Mouse (Mus musculus): Measurements from ENCODE around the gene N4bp1. TPM values are rescaled to one million over a fixed set of nuclear protein-coding genes. Genes with fewer than 3 reads are reported as not detected.

The N4bp1 gene
- polyA plus RNA-seq, 1 experiment = 7.6 TPM

DNA sequence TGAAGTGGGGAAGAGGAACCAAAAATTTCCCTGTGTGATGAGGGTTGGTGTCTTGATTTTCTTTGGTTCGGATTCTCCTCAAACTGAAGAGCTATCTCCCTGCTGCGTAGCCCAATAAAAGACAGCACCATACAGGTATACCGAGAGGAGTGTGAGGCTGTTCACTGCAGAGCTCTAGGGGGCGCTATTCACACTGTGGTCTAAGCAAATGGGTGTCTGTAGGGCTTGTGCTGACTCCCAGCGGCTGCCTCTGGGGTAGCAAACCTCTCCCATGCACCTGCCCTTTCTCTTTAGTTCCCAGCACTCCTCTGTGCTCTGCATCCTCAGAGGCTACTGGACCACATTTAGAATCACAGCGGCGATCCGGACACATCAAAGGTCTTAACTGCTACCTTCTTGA, 41.2 kb upstream of the N4bp1 start:
- Histone ChIP-seq H3K79me2 (ENCODE audit: control insufficient read depth, insufficient read depth) (no peaks in the 10 kb centered on the region), H3K4me2 (ENCODE audit: low read depth) (no peak overlapping the region), H3ac (ENCODE audit: control insufficient read depth, insufficient read length) (no peak overlapping the region), H3K36me3 (ENCODE audit: control insufficient read depth, insufficient read depth) (no peaks in the 10 kb centered on the region), H3K27me3 (ENCODE audit: control insufficient read depth, insufficient read depth, insufficient read length) (no peaks in the 10 kb centered on the region), H3K4me3 (no peak overlapping the region)
- TF ChIP-seq SRF (IDR thresholded peaks at IDR 0.05; ENCODE audit: control insufficient read depth, insufficient read length, low read depth) (no peak), MYOD1 (IDR thresholded peaks at IDR 0.05; ENCODE audit: control insufficient read depth in 1 of 3, insufficient read length in 2 of 3, low read depth in 2 of 3) (no peak), POLR2AphosphoS2 (IDR thresholded peaks at IDR 0.05; ENCODE audit: insufficient read length, low read depth) (no peak), POLR2A (IDR thresholded peaks at IDR 0.05; ENCODE audit: insufficient read length, low read depth) (no peak), USF1 (IDR thresholded peaks at IDR 0.05; ENCODE audit: low read depth) (no peak), REST (IDR thresholded peaks at IDR 0.05; ENCODE audit: insufficient read depth, insufficient read length) (no peak), CEBPB (IDR thresholded peaks at IDR 0.05; ENCODE audit: insufficient read depth, poor library complexity, severe bottlenecking) (no peak), MYOG (IDR thresholded peaks at IDR 0.05; ENCODE audit: control insufficient read depth in 1 of 3, insufficient read depth in 1 of 3, insufficient read length in 2 of 3, low read depth in 2 of 3) (no peak), E2F4 (IDR thresholded peaks at IDR 0.05; ENCODE audit: insufficient read depth) (no peak), TCF12 (IDR thresholded peaks at IDR 0.05; ENCODE audit: insufficient read depth, poor library complexity, severe bottlenecking) (no peak), TCF3 (IDR thresholded peaks at IDR 0.05; ENCODE audit: insufficient read length, low read depth) (no peak), MAX (IDR thresholded peaks at IDR 0.05; ENCODE audit: low read depth) (no peak)

DNA sequence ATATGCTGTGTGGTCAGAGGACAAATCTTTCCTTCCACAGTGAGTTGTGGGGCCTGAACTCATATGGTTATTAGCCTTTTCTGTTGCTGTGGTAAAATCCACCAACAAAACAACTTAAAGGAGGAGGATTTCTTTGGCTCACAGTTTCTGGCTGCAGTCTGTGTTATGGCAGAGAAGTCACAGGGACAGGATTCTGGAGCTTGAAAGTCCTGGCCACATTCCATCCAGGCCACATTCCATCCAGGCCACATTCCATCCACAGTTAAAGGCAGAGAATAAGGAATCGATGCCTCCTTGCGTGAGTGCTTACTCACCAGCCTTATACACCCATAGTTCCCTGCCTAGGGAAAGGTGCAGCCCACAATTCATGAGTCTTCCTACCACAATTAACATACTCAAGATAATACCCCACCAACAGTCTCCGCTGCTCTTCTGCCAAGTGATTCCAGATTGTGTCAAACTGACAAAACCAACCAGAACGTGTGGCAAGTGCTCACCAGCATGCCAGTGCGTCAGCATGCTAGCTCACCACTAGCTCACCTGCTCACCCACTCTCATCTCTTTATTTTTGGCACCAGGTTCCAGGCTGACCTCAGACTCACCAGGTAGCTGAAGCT, 38.3 kb upstream of the N4bp1 start:
- no peak overlapping the region for H3K4me3 ChIP-seq
- TF ChIP-seq MYOD1 (IDR thresholded peaks at IDR 0.05; ENCODE audit: control insufficient read depth in 1 of 3, insufficient read length in 2 of 3, low read depth in 2 of 3) (no peak), POLR2A (IDR thresholded peaks at IDR 0.05; ENCODE audit: insufficient read length, low read depth) (no peak), CEBPB (IDR thresholded peaks at IDR 0.05; ENCODE audit: insufficient read depth, poor library complexity, severe bottlenecking) (no peak), TCF12 (IDR thresholded peaks at IDR 0.05; ENCODE audit: insufficient read depth, poor library complexity, severe bottlenecking) (no peak)

DNA sequence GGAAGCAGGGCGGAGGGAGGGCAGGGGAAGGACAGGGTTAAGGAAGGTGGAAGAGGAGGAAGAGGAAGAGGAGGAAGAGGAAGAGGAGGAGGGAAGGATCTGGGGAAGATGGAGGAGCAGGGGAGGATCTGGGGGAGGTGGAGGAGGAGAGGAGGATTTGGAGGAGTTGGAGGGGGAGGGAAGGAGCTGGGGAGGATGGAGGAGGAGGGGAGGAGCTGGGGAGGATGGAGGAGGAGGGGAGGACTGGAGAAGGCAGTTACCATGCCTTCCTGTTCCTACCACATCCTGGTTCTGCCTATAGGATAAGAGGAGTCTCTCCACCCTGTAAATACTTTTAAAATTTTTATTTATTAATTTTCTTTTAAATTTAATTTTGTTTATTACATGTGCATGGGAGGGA, 37.6 kb upstream of the N4bp1 start:
- Histone ChIP-seq H3K4me3 (no peak overlapping the region), H3K27me3 (ENCODE audit: control insufficient read depth, insufficient read depth, insufficient read length) (peaks cover 10% of the 10 kb centered on the region), H3K79me2 (ENCODE audit: control insufficient read depth, insufficient read depth) (no peaks in the 10 kb centered on the region), H3ac (ENCODE audit: control insufficient read depth, insufficient read length) (no peak overlapping the region), H3K4me2 (ENCODE audit: low read depth) (no peak overlapping the region), H3K36me3 (ENCODE audit: control insufficient read depth, insufficient read depth) (no peaks in the 10 kb centered on the region)
- TF ChIP-seq POLR2AphosphoS2 (IDR thresholded peaks at IDR 0.05; ENCODE audit: insufficient read length, low read depth) = no peak
- no peak for TF ChIP-seq REST (IDR thresholded peaks at IDR 0.05; ENCODE audit: insufficient read depth, insufficient read length)
- no peak for TF ChIP-seq MAX (IDR thresholded peaks at IDR 0.05; ENCODE audit: low read depth)
- TF ChIP-seq MYOD1 (IDR thresholded peaks at IDR 0.05; ENCODE audit: control insufficient read depth in 1 of 3, insufficient read length in 2 of 3, low read depth in 2 of 3) = no peak
- TF ChIP-seq TCF12 (IDR thresholded peaks at IDR 0.05; ENCODE audit: insufficient read depth, poor library complexity, severe bottlenecking) = no peak
- no peak for TF ChIP-seq CEBPB (IDR thresholded peaks at IDR 0.05; ENCODE audit: insufficient read depth, poor library complexity, severe bottlenecking)
- no peak for TF ChIP-seq TCF3 (IDR thresholded peaks at IDR 0.05; ENCODE audit: insufficient read length, low read depth)
- no peak for TF ChIP-seq SRF (IDR thresholded peaks at IDR 0.05; ENCODE audit: control insufficient read depth, insufficient read length, low read depth)
- TF ChIP-seq USF1 (IDR thresholded peaks at IDR 0.05; ENCODE audit: low read depth) = no peak
- TF ChIP-seq E2F4 (IDR thresholded peaks at IDR 0.05; ENCODE audit: insufficient read depth) = no peak
- TF ChIP-seq POLR2A (IDR thresholded peaks at IDR 0.05; ENCODE audit: insufficient read length, low read depth) = no peak
- TF ChIP-seq MYOG (IDR thresholded peaks at IDR 0.05; ENCODE audit: control insufficient read depth in 1 of 3, insufficient read depth in 1 of 3, insufficient read length in 2 of 3, low read depth in 2 of 3) = no peak

More for the DNA sequence above, 38.3 kb upstream of the N4bp1 start:
- Histone ChIP-seq H3K27me3 (ENCODE audit: control insufficient read depth, insufficient read depth, insufficient read length) (peaks cover 10% of the 10 kb centered on the region), H3ac (ENCODE audit: control insufficient read depth, insufficient read length) (no peak overlapping the region), H3K4me2 (ENCODE audit: low read depth) (no peak overlapping the region), H3K36me3 (ENCODE audit: control insufficient read depth, insufficient read depth) (no peaks in the 10 kb centered on the region), H3K79me2 (ENCODE audit: control insufficient read depth, insufficient read depth) (no peaks in the 10 kb centered on the region)

DNA sequence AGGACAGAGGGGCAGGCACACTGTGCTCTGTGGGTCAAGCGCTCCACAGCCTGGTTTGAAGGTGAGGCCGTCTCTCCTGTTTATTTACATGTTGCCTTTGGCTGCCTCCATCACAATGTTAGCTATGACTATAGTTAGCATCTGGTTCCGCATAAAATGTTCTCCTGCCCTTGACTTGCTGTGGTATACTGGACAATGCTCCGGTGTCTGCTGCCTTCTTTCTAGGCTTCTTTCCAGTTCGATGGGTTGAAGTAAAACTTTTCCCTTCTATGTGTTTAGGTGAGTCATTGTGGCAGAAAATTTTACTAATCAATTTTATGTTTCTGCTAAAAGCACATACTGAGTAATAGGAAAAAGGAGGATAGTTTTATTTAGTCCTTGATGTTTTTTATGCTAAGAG, 37.1 kb upstream of the N4bp1 start:
- no peaks in the 10 kb centered on the region for H3K79me2 ChIP-seq (ENCODE audit: control insufficient read depth, insufficient read depth)
- no peak overlapping the region for H3K4me2 ChIP-seq (ENCODE audit: low read depth)
- no peak overlapping the region for H3ac ChIP-seq (ENCODE audit: control insufficient read depth, insufficient read length)
- H3K4me3 ChIP-seq = no peak overlapping the region
- no peak for TF ChIP-seq REST (IDR thresholded peaks at IDR 0.05; ENCODE audit: insufficient read depth, insufficient read length)
- peaks cover 10% of the 10 kb centered on the region for H3K27me3 ChIP-seq (ENCODE audit: control insufficient read depth, insufficient read depth, insufficient read length)
- no peaks in the 10 kb centered on the region for H3K36me3 ChIP-seq (ENCODE audit: control insufficient read depth, insufficient read depth)

DNA sequence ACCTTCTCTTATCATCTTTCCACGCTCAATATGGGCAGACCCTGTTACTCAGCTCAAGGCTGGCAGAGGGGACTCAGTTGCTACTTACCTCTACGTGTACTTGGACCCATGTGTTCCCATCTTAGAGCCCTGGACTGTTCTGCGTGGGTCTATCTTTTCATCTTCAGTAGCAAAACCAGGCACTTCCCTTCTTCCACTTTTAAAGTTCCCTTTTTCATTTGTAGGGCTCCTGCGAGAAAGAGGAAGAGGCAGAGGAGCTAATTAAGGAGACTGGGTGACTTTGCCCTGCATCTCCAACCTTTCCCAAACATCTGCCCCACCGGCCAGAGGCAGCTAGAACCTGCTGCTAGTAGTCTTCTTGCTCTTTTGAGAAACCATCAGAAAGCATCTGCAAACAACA, 35.9 kb upstream of the N4bp1 start:
- Histone ChIP-seq H3ac (ENCODE audit: control insufficient read depth, insufficient read length) (no peak overlapping the region), H3K4me2 (ENCODE audit: low read depth) (no peak overlapping the region), H3K79me2 (ENCODE audit: control insufficient read depth, insufficient read depth) (no peaks in the 10 kb centered on the region), H3K4me3 (no peak overlapping the region), H3K36me3 (ENCODE audit: control insufficient read depth, insufficient read depth) (no peaks in the 10 kb centered on the region), H3K27me3 (ENCODE audit: control insufficient read depth, insufficient read depth, insufficient read length) (peaks cover 10% of the 10 kb centered on the region)
- no peak for TF ChIP-seq POLR2AphosphoS2 (IDR thresholded peaks at IDR 0.05; ENCODE audit: insufficient read length, low read depth)
- no peak for TF ChIP-seq CEBPB (IDR thresholded peaks at IDR 0.05; ENCODE audit: insufficient read depth, poor library complexity, severe bottlenecking)
- TF ChIP-seq POLR2A (IDR thresholded peaks at IDR 0.05; ENCODE audit: insufficient read length, low read depth) = no peak
- TF ChIP-seq MYOG (IDR thresholded peaks at IDR 0.05; ENCODE audit: control insufficient read depth in 1 of 3, insufficient read depth in 1 of 3, insufficient read length in 2 of 3, low read depth in 2 of 3) = no peak
- TF ChIP-seq TCF3 (IDR thresholded peaks at IDR 0.05; ENCODE audit: insufficient read length, low read depth) = no peak
- no peak for TF ChIP-seq REST (IDR thresholded peaks at IDR 0.05; ENCODE audit: insufficient read depth, insufficient read length)
- no peak for TF ChIP-seq TCF12 (IDR thresholded peaks at IDR 0.05; ENCODE audit: insufficient read depth, poor library complexity, severe bottlenecking)
- TF ChIP-seq E2F4 (IDR thresholded peaks at IDR 0.05; ENCODE audit: insufficient read depth) = no peak
- TF ChIP-seq SRF (IDR thresholded peaks at IDR 0.05; ENCODE audit: control insufficient read depth, insufficient read length, low read depth) = no peak
- no peak for TF ChIP-seq MAX (IDR thresholded peaks at IDR 0.05; ENCODE audit: low read depth)
- TF ChIP-seq MYOD1 (IDR thresholded peaks at IDR 0.05; ENCODE audit: control insufficient read depth in 1 of 3, insufficient read length in 2 of 3, low read depth in 2 of 3) = no peak
- TF ChIP-seq USF1 (IDR thresholded peaks at IDR 0.05; ENCODE audit: low read depth) = no peak

Data from myocyte (in vitro differentiated cells).